Mouse (Mus musculus): ENCODE measurements around the gene Ankar. TPM values are rescaled to one million over a fixed set of nuclear protein-coding genes. Genes with fewer than 3 reads are reported as not detected.
A peak's percentile ranks its signal among the peaks of the same experiment; 100 is the strongest.

The Ankar gene
- polyA plus RNA-seq, 1 experiment from 2014 or later = not detected

DNA sequence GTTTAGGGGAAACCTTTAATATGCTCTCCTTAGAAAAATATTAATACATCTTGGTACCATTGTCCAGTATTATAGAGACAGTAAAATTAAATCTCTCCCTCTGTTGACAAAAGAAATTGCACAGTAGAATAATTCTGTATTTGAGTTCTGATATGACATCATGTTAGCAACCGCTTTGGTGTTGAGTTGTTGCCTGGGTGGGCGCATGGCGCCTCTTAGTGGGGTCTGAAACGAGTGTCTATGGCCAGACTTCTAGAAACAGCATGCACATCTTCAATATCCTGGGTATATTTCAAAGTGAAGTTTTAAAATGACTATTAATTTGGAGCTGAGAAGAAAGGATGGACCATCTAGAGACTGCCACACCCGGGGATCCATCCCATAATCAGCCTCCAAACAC is 97.6 kb downstream of the Ankar start:
- no peaks in the 10 kb centered on the region for H3K27me3 ChIP-seq (ENCODE audit: control insufficient read depth, insufficient read depth, low read length)
- peaks cover 7% of the 10 kb centered on the region for H3K4me1 ChIP-seq (ENCODE audit: control insufficient read depth, insufficient read depth, low read length)
- no peak overlapping the region for H3K27ac ChIP-seq (ENCODE audit: low read length)
- H3K36me3 ChIP-seq (ENCODE audit: control insufficient read depth, insufficient read depth, low read length) = peaks cover 19% of the 10 kb centered on the region
- no peak overlapping the region for H3K4me2 ChIP-seq (replicated peaks; ENCODE audit: low read depth, low read length)
- H3K4me3 ChIP-seq (ENCODE audit: low read depth, low read length) = no peak overlapping the region
- H3K9ac ChIP-seq (replicated peaks; ENCODE audit: low read depth, low read length) = no peak overlapping the region
- no peak for ATAC-seq (ENCODE audit: insufficient number of reproducible peaks, insufficient read depth, low FRiP score, low read depth)
- H3K9me3 ChIP-seq (ENCODE audit: control insufficient read depth, low read depth, low read length) = no peaks in the 10 kb centered on the region
- 91% methylated on average over 5 of the region's 5 CpGs for whole genome bisulfite sequencing

DNA sequence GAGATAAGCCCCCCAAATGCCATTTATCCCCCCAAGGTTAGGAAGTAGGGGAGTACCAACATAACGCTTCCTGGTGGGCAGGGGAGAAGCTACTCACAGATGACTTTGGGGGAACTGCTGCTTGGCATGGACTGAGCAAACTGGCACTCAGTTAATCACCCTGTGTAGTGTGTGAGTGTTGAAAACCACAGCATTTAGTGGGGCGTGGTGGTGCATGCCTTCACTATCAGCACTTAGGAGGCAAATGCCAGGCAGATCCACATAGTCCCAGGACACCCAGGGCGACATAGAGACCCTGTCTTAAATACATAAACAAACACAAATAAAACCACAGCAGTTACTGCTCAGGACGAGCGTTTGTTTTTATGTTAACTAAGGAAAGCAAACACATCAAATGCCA is 98.2 kb downstream of the Ankar start:
- H3K36me3 ChIP-seq (ENCODE audit: control insufficient read depth, insufficient read depth, low read length) = peaks cover 24% of the 10 kb centered on the region
- no peak overlapping the region for H3K4me2 ChIP-seq (replicated peaks; ENCODE audit: low read depth, low read length)
- H3K4me1 ChIP-seq (ENCODE audit: control insufficient read depth, insufficient read depth, low read length) = peaks cover 7% of the 10 kb centered on the region
- ATAC-seq (ENCODE audit: insufficient number of reproducible peaks, insufficient read depth, low FRiP score, low read depth) = no peak
- no peaks in the 10 kb centered on the region for H3K9me3 ChIP-seq (ENCODE audit: control insufficient read depth, low read depth, low read length)
- H3K27ac ChIP-seq (ENCODE audit: low read length) = no peak overlapping the region
- WGBS = 66% methylated on average over 5 of the region's 5 CpGs
- H3K4me3 ChIP-seq (ENCODE audit: low read depth, low read length) = no peak overlapping the region
- no peak overlapping the region for H3K9ac ChIP-seq (replicated peaks; ENCODE audit: low read depth, low read length)
- no peaks in the 10 kb centered on the region for H3K27me3 ChIP-seq (ENCODE audit: control insufficient read depth, insufficient read depth, low read length)

DNA sequence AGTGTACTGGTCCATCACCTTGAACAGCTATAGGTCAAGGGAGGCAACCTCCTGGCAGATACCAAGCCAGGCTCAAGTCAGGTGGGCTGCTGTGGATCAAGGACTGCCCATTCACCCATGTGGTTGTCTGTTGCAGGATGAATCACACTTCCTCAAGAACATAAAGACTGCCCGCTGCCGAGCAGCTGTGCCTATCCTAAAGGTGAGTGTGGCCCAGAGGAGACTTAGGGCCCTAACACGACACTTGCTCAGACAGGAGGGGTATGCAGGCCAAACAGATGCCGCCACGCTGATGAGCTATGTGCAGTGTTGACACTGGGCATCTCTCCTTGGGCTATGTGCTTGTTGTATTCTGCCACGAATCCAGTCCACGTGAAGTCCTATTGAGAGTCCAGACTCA is 99.1 kb downstream of the Ankar start:
- H3K27me3 ChIP-seq (ENCODE audit: control insufficient read depth, insufficient read depth, low read length) = no peaks in the 10 kb centered on the region
- H3K4me1 ChIP-seq (ENCODE audit: control insufficient read depth, insufficient read depth, low read length) = peaks cover 7% of the 10 kb centered on the region
- ATAC-seq (ENCODE audit: insufficient number of reproducible peaks, insufficient read depth, low FRiP score, low read depth) = no peak
- H3K4me2 ChIP-seq (replicated peaks; ENCODE audit: low read depth, low read length) = no peak overlapping the region
- H3K27ac ChIP-seq (ENCODE audit: low read length) = no peak overlapping the region
- WGBS = 90% methylated on average over 7 of the region's 7 CpGs
- H3K4me3 ChIP-seq (ENCODE audit: low read depth, low read length) = no peak overlapping the region
- H3K36me3 ChIP-seq (ENCODE audit: control insufficient read depth, insufficient read depth, low read length) = peaks cover 28% of the 10 kb centered on the region
- H3K9me3 ChIP-seq (ENCODE audit: control insufficient read depth, low read depth, low read length) = no peaks in the 10 kb centered on the region
- H3K9ac ChIP-seq (replicated peaks; ENCODE audit: low read depth, low read length) = no peak overlapping the region

DNA sequence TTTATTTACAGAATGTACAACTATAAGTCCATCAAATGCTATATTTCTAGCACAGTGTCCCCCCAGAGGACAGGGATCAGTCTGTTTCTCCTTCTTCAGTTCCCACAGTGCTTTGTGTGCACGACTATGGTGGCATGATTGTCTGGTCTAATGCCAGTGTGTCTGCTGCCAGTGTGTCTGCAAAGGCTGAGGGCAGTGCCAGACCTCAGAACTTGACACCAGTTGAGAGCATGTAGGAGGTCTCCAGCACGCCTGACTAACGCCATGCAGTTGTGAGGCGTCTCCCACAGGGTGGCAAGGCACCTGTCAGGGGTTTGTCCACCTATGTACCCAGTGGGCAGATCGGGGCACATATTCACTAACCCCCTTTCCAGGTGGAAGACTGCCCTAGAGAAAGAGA is 99.6 kb downstream of the Ankar start:
- WGBS = 92% methylated on average over 5 of the region's 5 CpGs
- peaks cover 29% of the 10 kb centered on the region for H3K36me3 ChIP-seq (ENCODE audit: control insufficient read depth, insufficient read depth, low read length)
- no peak overlapping the region for H3K4me2 ChIP-seq (replicated peaks; ENCODE audit: low read depth, low read length)
- H3K9me3 ChIP-seq (ENCODE audit: control insufficient read depth, low read depth, low read length) = no peaks in the 10 kb centered on the region
- no peak overlapping the region for H3K4me3 ChIP-seq (ENCODE audit: low read depth, low read length)
- peaks cover 7% of the 10 kb centered on the region for H3K4me1 ChIP-seq (ENCODE audit: control insufficient read depth, insufficient read depth, low read length)
- no peaks in the 10 kb centered on the region for H3K27me3 ChIP-seq (ENCODE audit: control insufficient read depth, insufficient read depth, low read length)
- H3K27ac ChIP-seq (ENCODE audit: low read length) = no peak overlapping the region
- ATAC-seq (ENCODE audit: insufficient number of reproducible peaks, insufficient read depth, low FRiP score, low read depth) = no peak
- no peak overlapping the region for H3K9ac ChIP-seq (replicated peaks; ENCODE audit: low read depth, low read length)

DNA sequence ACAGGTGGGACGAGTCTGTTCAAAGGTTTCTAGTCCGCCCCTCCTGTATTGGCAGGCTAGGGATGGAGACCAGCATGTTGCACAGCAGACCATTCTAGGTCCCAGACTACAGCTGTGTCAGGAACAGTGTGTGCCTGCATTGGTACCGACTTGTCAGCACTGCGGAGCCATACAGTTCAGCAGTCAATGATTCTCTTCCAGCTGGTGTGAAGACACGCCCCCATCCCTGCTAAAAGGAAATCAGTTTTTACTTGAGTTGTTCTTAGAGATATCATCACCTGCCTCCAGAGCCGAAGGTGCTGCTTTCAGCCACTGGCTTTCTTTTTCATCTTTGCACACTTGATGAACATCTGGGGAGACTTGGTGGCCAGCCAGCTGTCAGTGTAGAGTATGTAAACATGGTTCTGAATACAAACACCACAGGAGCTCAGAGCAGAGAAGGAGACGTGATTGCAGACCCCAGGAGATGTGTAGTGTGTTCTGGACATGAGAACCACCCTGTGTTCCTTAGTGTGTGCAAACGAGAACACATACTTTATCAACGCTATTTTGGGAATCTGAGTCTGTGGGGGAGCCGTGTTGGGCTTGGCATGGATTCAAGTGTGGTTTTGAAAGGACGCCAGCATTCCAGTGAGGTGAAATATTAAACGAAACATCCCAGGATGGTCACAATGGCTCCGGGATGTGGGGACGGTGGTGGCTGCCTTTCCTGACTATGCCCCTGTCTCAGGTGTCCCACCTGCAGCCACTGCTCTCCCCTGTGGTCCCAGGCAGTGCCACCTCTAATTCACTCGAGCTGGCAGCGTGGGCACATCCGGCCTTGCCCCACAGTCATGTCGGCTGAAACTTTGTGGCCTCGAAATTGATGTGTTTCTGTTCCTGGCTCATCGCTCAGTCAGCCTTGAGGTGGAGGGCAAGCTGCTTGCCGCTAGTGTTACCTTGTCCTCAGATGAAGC is 101.0 kb downstream of the Ankar start:
- Histone ChIP-seq H3K27ac (ENCODE audit: low read length) (no peak overlapping the region), H3K4me2 (replicated peaks; ENCODE audit: low read depth, low read length) (no peak overlapping the region), H3K4me3 (ENCODE audit: low read depth, low read length) (no peak overlapping the region), H3K9ac (replicated peaks; ENCODE audit: low read depth, low read length) (no peak overlapping the region), H3K9me3 (ENCODE audit: control insufficient read depth, low read depth, low read length) (no peaks in the 10 kb centered on the region), H3K27me3 (ENCODE audit: control insufficient read depth, insufficient read depth, low read length) (no peaks in the 10 kb centered on the region), H3K4me1 (ENCODE audit: control insufficient read depth, insufficient read depth, low read length) (peaks cover 7% of the 10 kb centered on the region), H3K36me3 (ENCODE audit: control insufficient read depth, insufficient read depth, low read length) (peaks cover 30% of the 10 kb centered on the region)
- peak; percentile 39; the same call in 1 of the 2 replicates for ATAC-seq (ENCODE audit: insufficient number of reproducible peaks, insufficient read depth, low FRiP score, low read depth)
- 44% methylated on average over 21 of the region's 21 CpGs for WGBS

DNA sequence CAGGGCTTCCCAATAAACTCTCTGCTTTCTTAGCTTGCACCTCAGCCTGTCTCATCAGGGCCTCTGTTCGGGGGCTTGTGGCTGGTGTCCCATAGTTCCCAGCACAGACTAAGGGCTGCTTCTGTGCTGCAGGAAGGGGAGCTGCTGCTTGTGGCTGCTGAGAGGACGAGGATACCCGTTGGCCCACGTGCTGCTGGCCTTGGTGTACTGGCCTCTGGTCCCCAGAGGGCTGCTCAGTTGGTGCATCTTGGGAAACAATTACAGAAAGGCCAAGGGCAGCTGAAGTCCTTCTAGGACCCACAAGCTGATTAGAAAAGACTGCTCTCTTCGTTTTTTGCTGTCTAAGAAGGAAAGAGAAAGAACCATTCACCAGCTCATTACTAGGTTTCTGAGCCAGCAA is 104.1 kb downstream of the Ankar start:
- H3K4me2 ChIP-seq (replicated peaks; ENCODE audit: low read depth, low read length) = no peak overlapping the region
- H3K9ac ChIP-seq (replicated peaks; ENCODE audit: low read depth, low read length) = no peak overlapping the region
- H3K36me3 ChIP-seq (ENCODE audit: control insufficient read depth, insufficient read depth, low read length) = peaks cover 47% of the 10 kb centered on the region
- WGBS = 89% methylated on average over 5 of the region's 5 CpGs
- H3K27ac ChIP-seq (ENCODE audit: low read length) = no peak overlapping the region; the same call in 1 of the 2 replicates
- H3K9me3 ChIP-seq (ENCODE audit: control insufficient read depth, low read depth, low read length) = no peaks in the 10 kb centered on the region
- ATAC-seq (ENCODE audit: insufficient number of reproducible peaks, insufficient read depth, low FRiP score, low read depth) = no peak
- no peaks in the 10 kb centered on the region for H3K27me3 ChIP-seq (ENCODE audit: control insufficient read depth, insufficient read depth, low read length)
- no peak overlapping the region for H3K4me3 ChIP-seq (ENCODE audit: low read depth, low read length)
- H3K4me1 ChIP-seq (ENCODE audit: control insufficient read depth, insufficient read depth, low read length) = peaks cover 7% of the 10 kb centered on the region

DNA sequence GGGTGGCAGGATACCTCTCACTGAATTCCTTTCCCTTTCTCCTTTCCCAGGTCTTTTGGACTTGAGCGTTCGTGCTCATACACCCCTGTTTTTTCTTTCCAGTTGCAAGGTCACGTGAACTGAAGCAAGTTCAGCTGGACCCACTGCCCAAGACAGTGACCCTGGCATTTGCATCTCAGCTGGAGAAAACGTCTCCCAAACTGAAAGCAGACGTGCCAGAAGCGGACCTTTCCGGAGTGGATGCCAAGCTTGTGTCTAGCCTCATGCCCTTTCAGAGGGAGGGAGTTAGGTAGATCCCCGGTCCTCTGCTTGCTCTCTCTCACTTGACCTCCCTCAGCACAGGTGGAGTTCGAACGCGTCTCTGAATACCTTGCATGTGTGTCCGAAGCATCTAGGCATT is 104.7 kb downstream of the Ankar start:
- ATAC-seq (ENCODE audit: insufficient number of reproducible peaks, insufficient read depth, low FRiP score, low read depth) = no peak
- peaks cover 48% of the 10 kb centered on the region for H3K36me3 ChIP-seq (ENCODE audit: control insufficient read depth, insufficient read depth, low read length)
- 91% methylated on average over 12 of the region's 12 CpGs for WGBS
- no peaks in the 10 kb centered on the region for H3K27me3 ChIP-seq (ENCODE audit: control insufficient read depth, insufficient read depth, low read length)
- no peak overlapping the region for H3K27ac ChIP-seq (ENCODE audit: low read length)
- peaks cover 7% of the 10 kb centered on the region for H3K4me1 ChIP-seq (ENCODE audit: control insufficient read depth, insufficient read depth, low read length)
- H3K9me3 ChIP-seq (ENCODE audit: control insufficient read depth, low read depth, low read length) = no peaks in the 10 kb centered on the region
- no peak overlapping the region for H3K4me3 ChIP-seq (ENCODE audit: low read depth, low read length)
- no peak overlapping the region for H3K9ac ChIP-seq (replicated peaks; ENCODE audit: low read depth, low read length)
- no peak overlapping the region for H3K4me2 ChIP-seq (replicated peaks; ENCODE audit: low read depth, low read length)

DNA sequence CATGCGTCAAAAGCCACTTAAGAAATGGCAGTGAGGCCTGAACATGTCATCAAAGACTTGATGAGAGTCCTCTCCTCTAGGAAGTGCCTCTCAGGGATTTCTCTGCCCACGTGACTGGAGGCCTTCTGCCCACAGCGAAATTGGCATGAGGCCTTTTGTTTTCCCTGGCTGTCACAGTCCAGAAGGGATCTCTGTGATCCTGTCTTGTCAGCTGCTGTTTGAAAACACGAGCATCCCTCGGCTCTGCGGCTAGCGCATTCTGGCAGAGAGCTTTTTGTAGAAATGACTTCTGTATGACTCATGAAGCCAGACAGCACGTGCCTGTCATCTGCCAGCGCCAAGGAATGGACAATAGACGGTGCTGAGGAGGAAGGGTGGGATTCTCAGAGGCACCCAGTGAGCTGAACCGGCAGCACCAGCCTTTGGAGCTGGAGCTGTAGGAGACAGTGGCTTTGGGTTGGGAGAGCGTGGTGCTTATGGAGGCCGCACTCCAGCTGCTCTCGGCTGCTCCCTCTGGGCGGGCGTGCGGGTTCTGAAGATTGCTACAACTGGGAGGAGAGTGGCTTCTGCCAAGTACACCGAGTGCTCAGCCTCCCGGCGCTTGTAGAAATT is 106.9 kb downstream of the Ankar start:
- Histone ChIP-seq H3K4me2 (replicated peaks; ENCODE audit: low read depth, low read length) (no peak overlapping the region), H3K9ac (replicated peaks; ENCODE audit: low read depth, low read length) (no peak overlapping the region), H3K9me3 (ENCODE audit: control insufficient read depth, low read depth, low read length) (no peaks in the 10 kb centered on the region), H3K4me1 (ENCODE audit: control insufficient read depth, insufficient read depth, low read length) (no peaks in the 10 kb centered on the region), H3K4me3 (ENCODE audit: low read depth, low read length) (no peak overlapping the region), H3K27me3 (ENCODE audit: control insufficient read depth, insufficient read depth, low read length) (no peaks in the 10 kb centered on the region), H3K36me3 (ENCODE audit: control insufficient read depth, insufficient read depth, low read length) (peaks cover 49% of the 10 kb centered on the region), H3K27ac (ENCODE audit: low read length) (no peak overlapping the region)
- ATAC-seq (ENCODE audit: insufficient number of reproducible peaks, insufficient read depth, low FRiP score, low read depth) = no peak
- 83% methylated on average over 20 of the region's 20 CpGs for WGBS
